Mouse (Mus musculus) limb, embryonic 14.5 days (tissue): Measurements from ENCODE around the gene Tprg. TPM values are rescaled to one million over a fixed set of nuclear protein-coding genes. Genes with fewer than 3 reads are reported as not detected.
A peak's percentile ranks its signal among the peaks of the same experiment; 100 is the strongest.

Experiments
- ATAC-seq: fragments of 200-750 bp; cut with Nextera tagmentation; 2 replicates; pipeline ENCODE4 v1.8.0; 2017; ENCODE audit warnings: low read depth, moderate number of reproducible peaks, moderate TSS enrichment; ENCODE audit not compliant: low FRiP score
- DNase-seq: peaks from one replicate; pipeline ENCODE4 v3.0.0-alpha.2; 2015; ENCODE audit warnings: low spot score
- H3K27ac ChIP-seq: fragments of 300-500 bp; sonication (generic); replicated peaks from 2 replicates; pipeline ENCODE4 v1.5.1; 2014; ENCODE audit warnings: low read depth, mild to moderate bottlenecking, low read length, moderate library complexity, mixed read lengths
- H3K27me3 ChIP-seq: fragments of 300-500 bp; sonication (generic); 2 replicates; pipeline ENCODE4 v1.6.1; 2014; ENCODE audit warnings: low read length, mixed read lengths; ENCODE audit not compliant: control insufficient read depth, insufficient read depth
- H3K36me3 ChIP-seq: fragments of 300-500 bp; sonication (generic); 2 replicates; pipeline ENCODE4 v1.6.1; 2014; ENCODE audit warnings: mild to moderate bottlenecking, low read length, moderate library complexity, mixed read lengths; ENCODE audit not compliant: control insufficient read depth, insufficient read depth
- H3K4me1 ChIP-seq: fragments of 300-500 bp; sonication (generic); 2 replicates; pipeline ENCODE4 v1.6.1; 2014; ENCODE audit warnings: antibody characterized with exemption, low read length, mixed read lengths; ENCODE audit not compliant: control insufficient read depth, insufficient read depth
- H3K4me2 ChIP-seq: fragments of 300-500 bp; sonication (generic); replicated peaks from 2 replicates; pipeline ENCODE4 v1.6.1; 2014; ENCODE audit warnings: low read depth, mild to moderate bottlenecking, low read length, moderate library complexity; ENCODE audit not compliant: severe bottlenecking
- H3K4me3 ChIP-seq: fragments of 300-500 bp; sonication (generic); replicated peaks from 2 replicates; pipeline ENCODE4 v1.5.1; 2014; ENCODE audit warnings: low read length
- H3K9ac ChIP-seq: fragments of 300-500 bp; sonication (generic); 2 replicates; pipeline ENCODE4 v1.6.1; 2014; ENCODE audit warnings: mild to moderate bottlenecking, low read depth, low read length, moderate library complexity; ENCODE audit not compliant: severe bottlenecking
- H3K9me3 ChIP-seq: fragments of 300-500 bp; sonication (generic); 2 replicates; pipeline ENCODE4 v1.6.1; 2016; ENCODE audit warnings: low read length; ENCODE audit not compliant: control insufficient read depth
- POLR2A ChIP-seq: fragments of 200-500 bp; IDR thresholded peaks from 2 replicates; pipeline ENCODE4 v1.8.0; 2012; ENCODE audit warnings: inconsistent platforms, mild to moderate bottlenecking, moderate library complexity, borderline replicate concordance; ENCODE audit not compliant: insufficient read depth, insufficient read length; ENCODE audit errors: extremely low read depth
- WGBS: fragments of 180-500 bp; shearing (Covaris S2); extraction: QIAGEN DNeasy Blood & Tissue Kit; methylation state at CpG from one replicate; pipeline ENCODE4 v1.1.7; 2014; 5-methylcytosine and 5-hydroxymethylcytosine counted together
- polyA plus RNA-seq, 2 experiments: library from polyadenylated mRNA; depleted of rRNA in 1 of 2; stranded (reverse) in 1 of 2; unstranded in 1 of 2; fragments of >200 nt; fragmentation: Nextera tagmentation in 1 of 2; extraction: Ambion mirVana in 1 of 2; gene quantifications; 2 replicates each; pipeline versions ENCODE4 v1.2.1 to v1.2.3; 2012 to 2014

The Tprg gene
- polyA plus RNA-seq, 2 experiments, result 1.1 to 4.3 TPM

- peak; percentile 63; the same call in 1 of the 2 replicates for ATAC-seq
Observed at GRCm38 (mm10) chr16:25263520-25264149, 23.0 kb upstream of the Tprg start.

DNA sequence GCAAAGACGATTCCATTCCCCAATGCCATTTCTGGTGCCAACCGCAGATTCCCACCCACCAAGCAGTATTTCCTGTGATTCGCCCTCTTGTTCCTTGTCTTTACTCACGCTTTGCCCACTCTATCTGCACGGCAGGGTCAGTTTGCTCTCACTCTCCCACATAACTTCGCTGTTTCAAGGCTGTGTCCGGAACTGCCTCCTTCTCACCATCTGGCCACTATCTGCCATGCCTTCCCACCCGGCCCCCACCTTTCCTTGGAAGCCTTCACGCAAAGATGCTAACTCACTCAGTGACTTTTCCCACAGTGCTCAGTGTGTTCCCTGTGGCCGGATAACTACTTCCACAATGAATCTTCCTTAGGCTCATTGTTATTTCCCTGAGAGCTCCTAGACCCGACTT, 21.4 kb upstream of the Tprg start:
- Histone ChIP-seq H3K4me2 (no peak overlapping the region), H3K9ac (no peak overlapping the region), H3K27ac (no peak overlapping the region), H3K4me1 (no peaks in the 10 kb centered on the region), H3K27me3 (0 out of 2 replicates have a peak, but pooled peaks cover 6% of the 10 kb centered on the region), H3K4me3 (no peak overlapping the region), H3K36me3 (no peaks in the 10 kb centered on the region), H3K9me3 (no peaks in the 10 kb centered on the region)
- DNase-seq (no peak), ATAC-seq (no peak)
- TF ChIP-seq POLR2A, result no peak
- WGBS, result 67% methylated on average over 11 of the region's 11 CpGs

More at GRCm38 (mm10) chr16:25263520-25264149, 23.0 kb upstream of the Tprg start:
- no peak for TF ChIP-seq POLR2A
- DNase-seq, result peak; percentile 83
- 40% methylated on average over 9 of the region's 9 CpGs for WGBS
- no peaks in the 10 kb centered on the region for H3K36me3 ChIP-seq
- H3K27me3 ChIP-seq, result 0 out of 2 replicates have a peak, but pooled peaks cover 6% of the 10 kb centered on the region
- no peaks in the 10 kb centered on the region for H3K9me3 ChIP-seq
- no peak overlapping the region for H3K4me3 ChIP-seq
- H3K27ac ChIP-seq, result no peak overlapping the region
- no peaks in the 10 kb centered on the region for H3K4me1 ChIP-seq
- no peak overlapping the region for H3K9ac ChIP-seq
- no peak overlapping the region for H3K4me2 ChIP-seq

DNA sequence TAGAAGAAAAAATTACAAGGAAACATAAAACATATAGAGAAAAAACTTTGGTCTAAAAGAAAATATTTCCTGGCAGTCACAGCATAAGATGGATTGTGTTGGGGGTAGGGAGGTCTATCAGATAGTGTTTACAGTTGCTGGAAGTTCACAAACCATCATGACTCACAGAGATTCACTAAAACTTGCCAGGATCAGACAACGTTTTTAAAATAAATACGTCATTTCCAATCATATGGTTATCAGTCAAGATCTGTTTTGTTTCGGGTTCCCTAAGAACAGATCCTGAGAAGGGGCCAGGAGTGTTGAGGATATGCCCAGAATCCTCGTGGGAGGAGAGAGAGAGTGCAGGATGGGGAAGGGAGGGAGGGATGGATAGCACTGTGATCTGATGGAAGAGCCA, 18.3 kb upstream of the Tprg start:
- Histone ChIP-seq H3K4me3 (no peak overlapping the region), H3K9me3 (no peaks in the 10 kb centered on the region), H3K27ac (no peak overlapping the region), H3K27me3 (0 out of 2 replicates have a peak, but pooled peaks cover 6% of the 10 kb centered on the region), H3K9ac (no peak overlapping the region), H3K4me2 (no peak overlapping the region), H3K4me1 (no peaks in the 10 kb centered on the region), H3K36me3 (no peaks in the 10 kb centered on the region)
- no peak for DNase-seq
- WGBS, result 80% methylated on average over 4 of the region's 4 CpGs
- no peak for TF ChIP-seq POLR2A
- no peak for ATAC-seq

DNA sequence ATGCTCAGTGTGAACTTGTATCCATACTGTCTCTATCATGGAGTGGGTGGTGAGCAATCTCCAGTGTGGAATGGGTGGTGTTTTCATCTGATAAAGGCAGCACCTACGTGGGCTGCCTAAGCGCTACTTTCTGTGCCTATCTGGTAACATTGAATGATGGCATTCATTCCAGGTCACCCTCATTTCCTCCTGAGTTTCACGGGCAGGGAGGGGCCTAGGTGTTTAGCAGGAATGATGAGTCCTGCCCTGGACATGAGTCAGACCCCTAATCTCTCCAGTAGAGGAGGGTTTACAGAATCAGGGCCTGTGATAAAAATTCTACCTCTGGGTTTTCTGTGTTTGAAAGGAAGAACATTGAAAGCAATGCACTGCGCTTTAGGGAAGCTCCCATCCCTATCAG, 4.1 kb upstream of the Tprg start:
- WGBS, result 81% methylated on average over 4 of the region's 4 CpGs
- Histone ChIP-seq H3K9me3 (no peaks in the 10 kb centered on the region), H3K4me2 (no peak overlapping the region), H3K27me3 (no peaks in the 10 kb centered on the region), H3K36me3 (no peaks in the 10 kb centered on the region), H3K4me3 (no peak overlapping the region), H3K4me1 (no peaks in the 10 kb centered on the region), H3K27ac (no peak overlapping the region), H3K9ac (no peak overlapping the region)
- TF ChIP-seq POLR2A, result no peak
- DNase-seq (no peak), ATAC-seq (no peak)

- Histone ChIP-seq H3K9ac (no peak overlapping the region), H3K4me3 (no peak overlapping the region), H3K4me1 (no peaks in the 10 kb centered on the region), H3K36me3 (no peaks in the 10 kb centered on the region), H3K9me3 (no peaks in the 10 kb centered on the region), H3K27ac (no peak overlapping the region), H3K27me3 (no peaks in the 10 kb centered on the region), H3K4me2 (no peak overlapping the region)
- WGBS, result 66% methylated on average over 2 of the region's 2 CpGs
- no peak for ATAC-seq
- TF ChIP-seq POLR2A, result no peak
- DNase-seq, result no peak
Observed at GRCm38 (mm10) chr16:25293753-25294152, 7.1 kb downstream of the Tprg start.
